Mouse (Mus musculus) myocyte (in vitro differentiated cells): ENCODE results near the gene Twist1.

Experiments
- CEBPB ChIP-seq: IDR thresholded peaks from 2 replicates; pipeline ENCODE4 v1.6.1; 2011; ENCODE audit warnings: mild to moderate bottlenecking, moderate library complexity; ENCODE audit not compliant: poor library complexity, insufficient read depth, severe bottlenecking
- E2F4 ChIP-seq: IDR thresholded peaks from one replicate; pipeline ENCODE4 v1.6.1; 2011; ENCODE audit warnings: mild to moderate bottlenecking, control low read depth, moderate library complexity; ENCODE audit not compliant: insufficient read depth
- MAX ChIP-seq: IDR thresholded peaks from one replicate; pipeline ENCODE4 v1.6.1; 2011; ENCODE audit warnings: low read depth, mild to moderate bottlenecking, control low read depth
- MYOG ChIP-seq, 3 experiments: IDR thresholded peaks; one replicate each; pipeline ENCODE4 v1.6.1; 2011; ENCODE audit warnings: control low read depth in 2 of 3, low read depth in 2 of 3, mild to moderate bottlenecking in 2 of 3; ENCODE audit not compliant: insufficient read length in 2 of 3, control insufficient read depth in 1 of 3, insufficient read depth in 1 of 3
- POLR2A ChIP-seq: IDR thresholded peaks from one replicate; pipeline ENCODE4 v1.6.1; 2011; ENCODE audit warnings: low read depth, mild to moderate bottlenecking, control low read depth, moderate library complexity; ENCODE audit not compliant: insufficient read length
- POLR2AphosphoS2 ChIP-seq: IDR thresholded peaks from one replicate; pipeline ENCODE4 v1.6.1; 2011; ENCODE audit warnings: low read depth, control low read depth; ENCODE audit not compliant: insufficient read length
- REST ChIP-seq: IDR thresholded peaks from one replicate; pipeline ENCODE4 v1.6.1; 2011; ENCODE audit warnings: mild to moderate bottlenecking, control low read depth, moderate library complexity; ENCODE audit not compliant: insufficient read depth, insufficient read length
- SRF ChIP-seq: IDR thresholded peaks from one replicate; pipeline ENCODE4 v1.6.1; 2011; ENCODE audit warnings: low read depth; ENCODE audit not compliant: control insufficient read depth, insufficient read length
- TCF12 ChIP-seq: IDR thresholded peaks from one replicate; pipeline ENCODE4 v1.6.1; 2011; ENCODE audit warnings: mild to moderate bottlenecking, control low read depth; ENCODE audit not compliant: poor library complexity, insufficient read depth, severe bottlenecking
- TCF3 ChIP-seq: IDR thresholded peaks from one replicate; pipeline ENCODE4 v1.6.1; 2011; ENCODE audit warnings: low read depth, control low read depth; ENCODE audit not compliant: insufficient read length
- USF1 ChIP-seq: IDR thresholded peaks from one replicate; pipeline ENCODE4 v1.6.1; 2011; ENCODE audit warnings: low read depth, mild to moderate bottlenecking, control low read depth, moderate library complexity

DNA sequence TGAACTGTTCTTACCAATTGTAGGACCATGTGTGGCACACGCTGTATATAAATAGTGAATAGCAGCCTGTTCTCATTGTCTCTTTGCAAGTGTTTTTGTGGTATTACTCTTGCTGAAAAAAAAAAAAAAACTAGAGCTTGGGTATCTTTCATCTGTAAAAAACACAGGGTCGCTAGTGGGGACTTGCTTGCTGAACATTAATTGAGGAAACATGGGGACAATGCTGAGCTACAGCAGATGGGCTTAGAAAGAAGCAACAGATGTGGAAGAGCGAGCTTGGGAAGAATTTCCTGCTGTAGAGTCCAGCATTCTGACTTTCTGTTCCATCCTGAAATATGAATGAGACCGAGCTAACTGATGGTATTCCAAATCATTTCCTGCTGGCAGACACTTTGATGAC, 22.7 kb downstream of the Twist1 start:
- TF ChIP-seq POLR2A = no peak
- no peak for TF ChIP-seq REST
- no peak for TF ChIP-seq MAX
- TF ChIP-seq CEBPB = no peak
- no peak for TF ChIP-seq E2F4
- TF ChIP-seq MYOG (IDR thresholded peaks at IDR 0.05; ENCODE audit: control insufficient read depth in 1 of 3, insufficient read depth in 1 of 3, insufficient read length in 2 of 3, low read depth in 2 of 3) = no peak
- no peak for TF ChIP-seq SRF
- TF ChIP-seq POLR2AphosphoS2 = no peak
- TF ChIP-seq TCF12 = no peak
- no peak for TF ChIP-seq USF1
- no peak for TF ChIP-seq TCF3
